Comparison of ENCODE assay signal across 8 mouse cellular contexts in the genomic region with DNA sequence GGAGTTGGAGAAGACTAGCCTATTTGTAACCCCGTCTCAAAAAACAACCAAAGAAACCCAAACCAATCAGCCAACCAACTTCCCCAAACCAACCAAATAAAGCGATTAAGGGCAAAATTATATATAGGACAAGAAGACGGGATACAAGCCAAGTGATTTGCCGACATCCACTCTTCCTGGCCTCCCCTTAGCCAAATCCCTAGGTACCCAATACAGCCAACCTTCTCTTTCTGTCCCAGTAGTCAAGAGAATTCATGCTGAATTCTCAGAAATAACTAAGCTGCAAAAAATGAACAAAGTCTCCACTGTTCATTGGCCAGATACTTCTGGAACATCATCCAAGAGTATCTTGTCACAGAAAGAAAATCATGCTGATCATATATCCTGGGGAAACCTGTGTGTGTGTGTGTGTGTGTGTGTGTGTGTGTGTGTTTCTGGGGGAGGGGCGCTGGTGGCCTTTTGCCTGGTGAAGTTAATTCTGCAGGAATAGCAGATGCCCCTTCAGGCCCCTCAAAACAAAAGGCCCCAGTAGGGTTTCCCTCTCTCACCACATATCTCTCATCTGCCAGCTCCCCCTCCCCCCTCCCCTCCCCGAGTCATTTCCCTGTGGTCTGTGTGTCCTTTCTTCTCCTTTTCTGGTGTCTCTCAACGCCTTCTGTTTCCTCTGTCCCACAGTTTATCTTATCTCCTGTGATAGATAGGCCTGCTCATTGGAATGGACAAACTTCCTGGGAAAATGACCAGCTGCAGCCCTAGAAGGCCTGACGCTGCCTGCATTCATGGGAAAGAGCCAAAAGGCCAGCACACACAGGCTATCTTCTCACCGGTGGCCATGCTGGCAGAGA. TPM values are rescaled to one million over a fixed set of nuclear protein-coding genes. Genes with fewer than 3 reads are reported as not detected.
DNase-seq lines count a peak whose midpoint lies in the region; ATAC-seq lines count a peak whose summit lies in the region.

No protein-coding gene starts in this region.

- H3K9me3 ChIP-seq in neural tube, embryonic 15.5 days (replicated peaks): no peaks in the 10 kb centered on the region
- H3K9me3 ChIP-seq in hindbrain, embryonic 10.5 days: no peaks in the 10 kb centered on the region

- DNase-seq in neural tube, embryonic 10.5 days (ENCODE audit: extremely low spot score, low spot score): peak; percentile 56
- DNase-seq in hindbrain, embryonic 10.5 days (ENCODE audit: low spot score): peak; percentile 60
- peak; percentile 65 for DNase-seq in yolk sac, embryonic 10.5 days (ENCODE audit: low spot score)
- no peak for DNase-seq in adrenal gland, adult 2 months
- DNase-seq in left cerebral cortex, postnatal 10 days (ENCODE audit: extremely low spot score in 1 of 2, low spot score in 2 of 2): no peak

- H3K4me1 ChIP-seq in neural tube, embryonic 15.5 days: peaks cover 20% of the 10 kb centered on the region
- peaks cover 47% of the 10 kb centered on the region for H3K4me1 ChIP-seq in hindbrain, embryonic 10.5 days (replicated peaks)

- no peak for ATAC-seq in neural tube, embryonic 15.5 days (ENCODE audit: low FRiP score)
- peak; percentile 77 for ATAC-seq in megakaryocyte, adult 5-6 weeks (ENCODE audit: poor library complexity, severe bottlenecking)
- ATAC-seq in inflammation-experienced regulatory T-cells, adult 6 months: no peak

- no peak overlapping the region for H3K4me2 ChIP-seq in neural tube, embryonic 15.5 days

- H3K27me3 ChIP-seq in neural tube, embryonic 15.5 days (replicated peaks): no peaks in the 10 kb centered on the region
- H3K27me3 ChIP-seq in hindbrain, embryonic 10.5 days (ENCODE audit: insufficient read depth, poor library complexity, severe bottlenecking): no peaks in the 10 kb centered on the region

- H3K27ac ChIP-seq in neural tube, embryonic 15.5 days (replicated peaks): no peak overlapping the region
- peak overlapping the region; percentile 86 for H3K27ac ChIP-seq in hindbrain, embryonic 10.5 days

- intact Hi-C loops in left cerebral cortex, postnatal 10 days (cut with DNase I): no loop called here

- 37% methylated on average over 9 of the region's 9 CpGs for WGBS in neural tube, embryonic 15.5 days
- 47% methylated on average over 9 of the region's 9 CpGs for WGBS in hindbrain, embryonic 10.5 days

- no peak overlapping the region for H3K4me3 ChIP-seq in neural tube, embryonic 15.5 days (replicated peaks)
- H3K4me3 ChIP-seq in hindbrain, embryonic 10.5 days: no peak overlapping the region

- no peaks in the 10 kb centered on the region for H3K36me3 ChIP-seq in neural tube, embryonic 15.5 days
- H3K36me3 ChIP-seq in hindbrain, embryonic 10.5 days: no peaks in the 10 kb centered on the region

- no peak overlapping the region for H3K9ac ChIP-seq in neural tube, embryonic 15.5 days (replicated peaks)

RNA-seq across cellular contexts. Expression of a gene that starts 3.9 kb away (rescaled TPM):
- 0.04 and 0.38 TPM in 2 replicates for polyA plus RNA-seq in neural tube, embryonic 15.5 days (2015; fragmentation: Nextera tagmentation; extraction: Ambion mirVana)
- polyA plus RNA-seq in hindbrain, embryonic 10.5 days (2016; fragmentation: Nextera tagmentation; extraction: Ambion mirVana): 0.05 TPM in 1 of 2 replicates, not detected in the other
- 0.07 TPM in 1 of 2 replicates, not detected in the other for total RNA-seq in megakaryocyte, adult 5-6 weeks (2015)
- 0.12 and 0.44 TPM in 2 replicates for total RNA-seq in megakaryocyte, adult 5-6 weeks (2017)
- total RNA-seq in adrenal gland, adult 2 months (2021): 1 to 10 TPM in 1 of 2 experiments, under 1 TPM in 1; 0.35 to 1.1 TPM
- polyA plus RNA-seq in adrenal gland, adult 2 months (2012; rRNA removed): 0.19 and 0.25 TPM in 2 replicates
- polyA plus RNA-seq in inflammation-experienced regulatory T-cells, adult 6 months (2017; shearing (Covaris generic)): under 1 TPM in 1 of 3 experiments, not detected in 2; 0.21 TPM
- total RNA-seq in left cerebral cortex, postnatal 10 days (2021): not detected

RNA-seq across cellular contexts. Expression of a gene that starts 25.6 kb away (rescaled TPM):
- 50.4 and 55.3 TPM in 2 replicates for polyA plus RNA-seq in neural tube, embryonic 15.5 days (2015; fragmentation: Nextera tagmentation; extraction: Ambion mirVana)
- polyA plus RNA-seq in hindbrain, embryonic 10.5 days (2016; fragmentation: Nextera tagmentation; extraction: Ambion mirVana): 52.6 and 74.6 TPM in 2 replicates
- total RNA-seq in megakaryocyte, adult 5-6 weeks (2015): 108 and 110 TPM in 2 replicates
- total RNA-seq in megakaryocyte, adult 5-6 weeks (2017): 197 and 206 TPM in 2 replicates
- total RNA-seq in adrenal gland, adult 2 months (2021): 10 to 100 TPM; 39.8 to 77.9 TPM
- 108 and 117 TPM in 2 replicates for polyA plus RNA-seq in adrenal gland, adult 2 months (2012; rRNA removed)
- 100 to 1,000 TPM in 2 of 3 experiments, 10 to 100 TPM in 1; 89.4 to 147 (median 131) TPM for polyA plus RNA-seq in inflammation-experienced regulatory T-cells, adult 6 months (2017; shearing (Covaris generic))
- 10 to 100 TPM; 41.6 to 42.2 TPM for total RNA-seq in left cerebral cortex, postnatal 10 days (2021)

RNA-seq across cellular contexts. Expression of a gene that starts 45.6 kb away (rescaled TPM):
- 14.0 and 16.7 TPM in 2 replicates for polyA plus RNA-seq in neural tube, embryonic 15.5 days (2015; fragmentation: Nextera tagmentation; extraction: Ambion mirVana)
- polyA plus RNA-seq in hindbrain, embryonic 10.5 days (2016; fragmentation: Nextera tagmentation; extraction: Ambion mirVana): 18.9 and 26.1 TPM in 2 replicates
- 58.2 and 59.6 TPM in 2 replicates for total RNA-seq in megakaryocyte, adult 5-6 weeks (2015)
- 50.4 and 51.9 TPM in 2 replicates for total RNA-seq in megakaryocyte, adult 5-6 weeks (2017)
- 10 to 100 TPM; 43.1 to 60.1 TPM for total RNA-seq in adrenal gland, adult 2 months (2021)
- polyA plus RNA-seq in adrenal gland, adult 2 months (2012; rRNA removed): 1.9 and 2.8 TPM in 2 replicates
- 10 to 100 TPM; 72.7 to 91.3 (median 78.2) TPM for polyA plus RNA-seq in inflammation-experienced regulatory T-cells, adult 6 months (2017; shearing (Covaris generic))
- 10 to 100 TPM; 14.1 to 15.2 TPM for total RNA-seq in left cerebral cortex, postnatal 10 days (2021)

RNA-seq across cellular contexts. Expression of a gene that starts 53.8 kb away (rescaled TPM):
- polyA plus RNA-seq in neural tube, embryonic 15.5 days (2015; fragmentation: Nextera tagmentation; extraction: Ambion mirVana): 2.3 and 2.9 TPM in 2 replicates
- 0.58 and 0.86 TPM in 2 replicates for polyA plus RNA-seq in hindbrain, embryonic 10.5 days (2016; fragmentation: Nextera tagmentation; extraction: Ambion mirVana)
- total RNA-seq in megakaryocyte, adult 5-6 weeks (2015): 0.11 TPM in 1 of 2 replicates, not detected in the other
- total RNA-seq in megakaryocyte, adult 5-6 weeks (2017): 0.45 TPM in 1 of 2 replicates, not detected in the other
- total RNA-seq in adrenal gland, adult 2 months (2021): not detected
- not detected in 2 replicates for polyA plus RNA-seq in adrenal gland, adult 2 months (2012; rRNA removed)
- polyA plus RNA-seq in inflammation-experienced regulatory T-cells, adult 6 months (2017; shearing (Covaris generic)): under 1 TPM in 1 of 3 experiments, not detected in 2; 0.60 TPM
- total RNA-seq in left cerebral cortex, postnatal 10 days (2021): 1 to 10 TPM; 3.7 to 5.1 TPM

RNA-seq across cellular contexts. Expression of a gene that starts 54.3 kb away (rescaled TPM):
- not detected in 2 replicates for polyA plus RNA-seq in neural tube, embryonic 15.5 days (2015; fragmentation: Nextera tagmentation; extraction: Ambion mirVana)
- not detected in 2 replicates for polyA plus RNA-seq in hindbrain, embryonic 10.5 days (2016; fragmentation: Nextera tagmentation; extraction: Ambion mirVana)
- not detected in 2 replicates for total RNA-seq in megakaryocyte, adult 5-6 weeks (2015)
- total RNA-seq in megakaryocyte, adult 5-6 weeks (2017): not detected in 2 replicates
- not detected for total RNA-seq in adrenal gland, adult 2 months (2021)
- not detected in 2 replicates for polyA plus RNA-seq in adrenal gland, adult 2 months (2012; rRNA removed)
- not detected for polyA plus RNA-seq in inflammation-experienced regulatory T-cells, adult 6 months (2017; shearing (Covaris generic))
- total RNA-seq in left cerebral cortex, postnatal 10 days (2021): not detected

Comparison
In these comparisons a context has a peak if more than half of its experiments do, and no peak if none do; other contexts are left out.
1. DNase-seq: peak in neural tube, embryonic 10.5 days (single experiment), hindbrain, embryonic 10.5 days (single experiment) and yolk sac, embryonic 10.5 days (single experiment); none in adrenal gland, adult 2 months (single experiment) and left cerebral cortex, postnatal 10 days (0 of 2).